Mouse (Mus musculus): ENCODE data around the gene Flvcr2.

DNA sequence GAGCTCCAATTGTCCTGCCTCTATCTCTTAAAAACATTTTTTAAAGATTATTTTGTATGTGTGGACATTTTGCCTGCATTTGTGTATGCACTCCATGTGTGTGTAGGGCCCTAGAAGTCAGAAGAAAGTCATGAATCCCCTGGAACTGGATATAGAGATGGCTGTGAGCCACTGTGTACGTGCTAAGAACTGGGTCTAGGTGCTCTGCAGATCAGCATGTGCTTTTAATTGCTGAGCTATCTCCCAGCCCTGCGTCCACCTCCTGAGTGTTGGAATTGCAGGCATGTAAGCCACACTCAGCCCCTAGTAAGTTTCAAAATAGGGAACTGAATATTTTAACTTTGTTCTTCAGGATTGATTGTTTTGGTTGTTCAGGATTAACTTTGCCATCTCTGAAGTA lies 88.2 kb downstream of the Flvcr2 start:
- TF ChIP-seq CTCF (IDR thresholded peaks at IDR 0.05; ENCODE audit: low read depth) = no peak
- no peak for TF ChIP-seq EP300 (IDR thresholded peaks at IDR 0.05; ENCODE audit: low read depth)

All from liver, embryonic 14.5 days (tissue).